ENCODE assay signal across 9 mouse cellular contexts in genomic region chr3:38849536-38849935, GRCm38 (mm10). TPM values are rescaled to one million over a fixed set of nuclear protein-coding genes. Genes with fewer than 3 reads are reported as not detected.
DNase-seq lines count a peak whose midpoint lies in the region; ATAC-seq and TF ChIP-seq lines count a peak whose summit lies in the region.
"Had no signal": no experiment of that assay in that cellular context is flagged by ENCODE, and none has a peak within 500 bp of the region (broad histone marks: within the 10 kb centered on the region; RNA-seq: fewer than 3 reads in every experiment).

No protein-coding gene starts in this region.

- no peak overlapping the region for H3K27ac ChIP-seq in liver, embryonic 11.5 days (ENCODE audit: low read depth, low read length)
- no peak overlapping the region for H3K27ac ChIP-seq in cortical plate, adult 2 months (ENCODE audit: insufficient read depth, low read length)
- no peak overlapping the region for H3K27ac ChIP-seq in hindbrain, embryonic 14.5 days
- no peak overlapping the region for H3K27ac ChIP-seq in limb, embryonic 14.5 days (replicated peaks; ENCODE audit: low read depth, low read length)
- H3K27ac ChIP-seq: neural tube, embryonic 12.5 days had no signal

- TF ChIP-seq CTCF in cortical plate, adult 2 months (IDR thresholded peaks at IDR 0.05; ENCODE audit: extremely low read depth, insufficient read depth, low read length) = peak; percentile 64

- no peaks in the 10 kb centered on the region for H3K4me1 ChIP-seq in liver, embryonic 11.5 days (replicated peaks; ENCODE audit: control insufficient read depth, insufficient read depth, low read length)
- no peaks in the 10 kb centered on the region for H3K4me1 ChIP-seq in cortical plate, adult 2 months (ENCODE audit: control insufficient read depth, insufficient read depth, low read length)
- 0 out of 2 replicates have a peak, but pooled peaks cover 7% of the 10 kb centered on the region for H3K4me1 ChIP-seq in hindbrain, embryonic 14.5 days (replicated peaks; ENCODE audit: control insufficient read depth, insufficient read depth, low read length)
- H3K4me1 ChIP-seq in limb, embryonic 14.5 days (ENCODE audit: control insufficient read depth, insufficient read depth, low read length) = peaks cover 7% of the 10 kb centered on the region

- H3K4me3 ChIP-seq in liver, embryonic 11.5 days (ENCODE audit: low read depth, low read length) = no peak overlapping the region
- no peak overlapping the region for H3K4me3 ChIP-seq in cortical plate, adult 2 months (ENCODE audit: insufficient read depth, low read length)
- no peak overlapping the region for H3K4me3 ChIP-seq in hindbrain, embryonic 14.5 days (replicated peaks; ENCODE audit: low read length)
- H3K4me3 ChIP-seq in limb, embryonic 14.5 days (replicated peaks; ENCODE audit: low read length) = no peak overlapping the region
- H3K4me3 ChIP-seq: neural tube, embryonic 12.5 days had no signal

- TF ChIP-seq POLR2A in cortical plate, adult 2 months (IDR thresholded peaks at IDR 0.05; ENCODE audit: extremely low read depth, insufficient read depth, low read length) = no peak
- no peak for TF ChIP-seq POLR2A in limb, embryonic 14.5 days (IDR thresholded peaks at IDR 0.05; ENCODE audit: borderline replicate concordance, extremely low read depth, insufficient read depth, insufficient read length)

- no peak overlapping the region for H3K9ac ChIP-seq in liver, embryonic 11.5 days (ENCODE audit: low read depth, low read length)
- no peak overlapping the region for H3K9ac ChIP-seq in hindbrain, embryonic 14.5 days
- H3K9ac ChIP-seq in limb, embryonic 14.5 days (ENCODE audit: low read depth, low read length, severe bottlenecking) = no peak overlapping the region
- H3K9ac ChIP-seq: neural tube, embryonic 12.5 days had no signal

- no peaks in the 10 kb centered on the region for H3K9me3 ChIP-seq in liver, embryonic 11.5 days (ENCODE audit: control insufficient read depth, low read length)
- no peaks in the 10 kb centered on the region for H3K9me3 ChIP-seq in hindbrain, embryonic 14.5 days (ENCODE audit: control insufficient read depth, low read length)
- no peaks in the 10 kb centered on the region for H3K9me3 ChIP-seq in limb, embryonic 14.5 days (ENCODE audit: control insufficient read depth, low read length)
- H3K9me3 ChIP-seq: neural tube, embryonic 12.5 days had no signal

- 30% methylated on average over 6 of the region's 6 CpGs for WGBS in liver, embryonic 11.5 days
- 31% methylated on average over 6 of the region's 6 CpGs for WGBS in hindbrain, embryonic 14.5 days
- 32% methylated on average over 6 of the region's 6 CpGs for WGBS in limb, embryonic 14.5 days

- DNase-seq in liver = peak; percentile 5
- DNase-seq in liver, embryonic 11.5 days (ENCODE audit: low spot score) = no peak
- DNase-seq in adrenal gland, postnatal 10 days = peak; percentile 66
- peak; percentile 90 for DNase-seq in hindbrain, embryonic 14.5 days (ENCODE audit: low spot score)
- DNase-seq in limb, embryonic 14.5 days (ENCODE audit: low spot score) = peak; percentile 70
- DNase-seq in right cerebral cortex, adult 2 months (ENCODE audit: low spot score in 2 of 2) = peak; percentile 52 to 69

- no peak for ATAC-seq in liver, embryonic 11.5 days (replicated peaks; ENCODE audit: low FRiP score)
- peak; percentile 62; the same call in 1 of the 2 replicates for ATAC-seq in hindbrain, embryonic 14.5 days (ENCODE audit: low FRiP score)
- peak; percentile 52; the same call in 1 of the 2 replicates for ATAC-seq in limb, embryonic 14.5 days (ENCODE audit: low FRiP score, low read depth)
- no peak for ATAC-seq in activated CD4-positive, CD25-positive, alpha-beta regulatory T cell, adult 4 months

- no peaks in the 10 kb centered on the region for H3K36me3 ChIP-seq in liver, embryonic 11.5 days (ENCODE audit: control insufficient read depth, insufficient read depth, low read length)
- H3K36me3 ChIP-seq in hindbrain, embryonic 14.5 days (replicated peaks; ENCODE audit: control insufficient read depth, insufficient read depth) = no peaks in the 10 kb centered on the region
- H3K36me3 ChIP-seq in limb, embryonic 14.5 days (ENCODE audit: control insufficient read depth, insufficient read depth, low read length) = no peaks in the 10 kb centered on the region
- H3K36me3 ChIP-seq: neural tube, embryonic 12.5 days had no signal

- H3K27me3 ChIP-seq in liver, embryonic 11.5 days (replicated peaks; ENCODE audit: control insufficient read depth, insufficient read depth, low read length) = no peaks in the 10 kb centered on the region
- H3K27me3 ChIP-seq in hindbrain, embryonic 14.5 days (ENCODE audit: control insufficient read depth, insufficient read depth, low read length) = no peaks in the 10 kb centered on the region
- no peaks in the 10 kb centered on the region for H3K27me3 ChIP-seq in limb, embryonic 14.5 days (ENCODE audit: control insufficient read depth, insufficient read depth, low read length)
- H3K27me3 ChIP-seq: neural tube, embryonic 12.5 days had no signal

- H3K4me2 ChIP-seq in liver, embryonic 11.5 days = no peak overlapping the region
- H3K4me2 ChIP-seq in hindbrain, embryonic 14.5 days (replicated peaks) = no peak overlapping the region
- H3K4me2 ChIP-seq in limb, embryonic 14.5 days (replicated peaks; ENCODE audit: low read depth, low read length, severe bottlenecking) = no peak overlapping the region
- H3K4me2 ChIP-seq: neural tube, embryonic 12.5 days had no signal

RNA-seq across cellular contexts. Expression of gene Fat4, which starts 37.2 kb away (rescaled TPM):
- polyA plus RNA-seq in liver, embryonic 11.5 days (2014; fragmentation: Nextera tagmentation; extraction: Ambion mirVana) = 3.4 and 4.0 TPM in 2 replicates
- total RNA-seq in adrenal gland, postnatal 10 days (2021) = 10 to 100 TPM; 15.7 to 24.8 TPM
- polyA plus RNA-seq in cortical plate, adult 2 months (2012; rRNA removed) = 2.5 and 2.9 TPM in 2 replicates
- polyA plus RNA-seq in hindbrain, embryonic 14.5 days (2014; fragmentation: Nextera tagmentation; extraction: Ambion mirVana) = 15.8 and 18.2 TPM in 2 replicates
- 23.9 and 27.9 TPM in 2 replicates for polyA plus RNA-seq in limb, embryonic 14.5 days (2012; rRNA removed)
- polyA plus RNA-seq in limb, embryonic 14.5 days (2014; fragmentation: Nextera tagmentation; extraction: Ambion mirVana) = 22.8 and 25.4 TPM in 2 replicates
- polyA plus RNA-seq in activated CD4-positive, CD25-positive, alpha-beta regulatory T cell, adult 4 months (2017; shearing (Covaris generic)) = not detected

Comparison
In these comparisons a context has a peak if more than half of its experiments do, and no peak if none do; other contexts are left out.
1. ATAC-seq: peak in hindbrain, embryonic 14.5 days (single experiment) and limb, embryonic 14.5 days (single experiment); none in liver, embryonic 11.5 days (single experiment) and activated CD4-positive, CD25-positive, alpha-beta regulatory T cell, adult 4 months (single experiment).